Mouse (Mus musculus): ENCODE data around the gene Bclaf1.

Gene Bclaf1

DNA sequence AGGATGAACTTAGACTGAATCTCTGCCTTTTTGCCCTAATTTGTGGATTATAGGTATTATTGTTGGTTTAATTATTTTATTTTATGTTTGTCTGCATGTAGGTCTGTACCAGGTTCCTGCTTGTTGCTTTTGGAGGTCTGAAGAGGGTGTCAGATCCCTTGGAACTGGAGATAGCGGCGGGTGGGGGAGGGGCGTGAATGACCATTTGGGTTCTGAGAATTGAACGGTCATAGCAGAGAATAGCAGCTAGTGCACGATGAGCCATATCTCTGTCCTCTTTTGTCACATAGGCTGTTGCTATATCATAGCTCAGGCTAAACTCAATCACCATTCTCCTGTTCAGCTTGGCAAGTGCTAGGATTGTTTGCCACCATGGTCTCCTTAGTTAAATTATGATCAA lies 5.2 kb downstream of the Bclaf1 start:
- DNase-seq, result no peak

DNA sequence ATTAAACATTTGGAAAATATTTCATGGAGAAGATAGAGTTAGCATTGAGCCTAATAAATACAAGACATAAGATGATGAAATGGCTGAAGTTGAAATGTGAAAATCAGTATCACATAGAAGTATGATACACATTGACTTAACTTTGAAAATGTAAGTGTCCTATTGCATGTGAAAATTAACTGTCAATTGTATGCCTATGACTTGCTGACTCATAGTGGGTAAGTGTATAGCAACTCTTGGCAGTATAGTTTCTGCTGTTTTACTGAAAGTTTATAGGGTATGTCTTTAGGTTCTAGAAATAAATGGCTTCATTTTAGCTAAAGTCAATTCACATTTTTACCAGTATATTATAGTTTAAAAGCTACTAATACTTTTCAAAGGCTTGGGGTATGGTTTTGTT lies 14.0 kb downstream of the Bclaf1 start:
- no peak for DNase-seq

DNA sequence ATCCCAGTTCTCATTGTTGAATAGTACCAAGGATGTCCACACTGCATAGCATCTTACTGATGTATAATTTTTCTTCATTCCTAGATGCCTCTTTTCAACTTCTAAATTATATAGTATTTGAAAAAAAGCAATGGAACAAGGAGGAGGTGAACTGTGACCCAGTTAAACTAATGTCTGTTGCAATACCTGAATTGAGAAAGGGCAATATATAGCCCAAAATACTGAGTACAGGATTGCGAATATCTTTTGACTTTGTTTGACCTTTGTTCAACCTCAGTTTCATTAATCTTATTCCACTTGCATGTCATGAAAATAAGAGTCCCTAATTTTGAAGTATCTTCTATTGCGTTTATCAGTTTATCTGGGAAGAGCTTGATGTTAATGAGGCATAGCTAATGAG lies 19.0 kb downstream of the Bclaf1 start:
- DNase-seq, result no peak

DNA sequence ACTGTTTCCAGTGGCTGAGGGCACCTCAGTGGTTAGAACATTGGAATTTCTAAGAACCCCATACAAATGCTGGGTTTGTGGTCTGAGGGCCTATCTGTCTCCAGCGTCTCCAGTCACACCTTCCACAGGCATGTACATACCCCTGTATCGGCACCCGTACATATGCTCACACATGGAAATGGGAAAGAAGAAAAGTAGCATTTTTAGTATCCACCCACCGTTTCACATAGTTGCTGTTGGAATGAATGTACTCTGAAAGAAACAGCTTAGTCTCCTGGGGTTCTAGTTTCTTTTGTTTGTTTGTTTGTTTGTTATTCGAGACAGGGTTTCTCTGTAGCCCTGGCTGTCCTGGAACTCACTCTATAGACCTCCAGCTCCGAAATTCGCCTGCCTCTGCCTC lies 25.6 kb downstream of the Bclaf1 start:
- no peak for DNase-seq

DNA sequence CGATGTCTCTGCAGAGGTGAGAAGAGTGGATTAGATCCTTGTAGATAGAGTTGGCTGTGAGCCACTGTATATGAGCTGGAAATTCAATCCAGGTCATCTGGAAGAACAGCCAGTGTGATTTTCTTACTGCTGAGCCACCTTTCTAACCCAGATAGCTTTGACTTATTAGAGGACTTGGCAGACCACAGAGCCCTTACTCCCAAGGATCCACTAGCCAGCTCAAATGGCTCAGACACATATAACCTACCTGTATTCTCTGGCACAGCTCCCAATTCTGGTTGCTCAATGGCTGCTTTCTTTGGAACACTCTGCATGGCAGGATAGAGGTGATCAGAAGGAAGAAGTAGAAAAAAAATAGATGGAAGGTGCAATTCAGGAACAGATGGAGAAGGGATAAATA lies 33.5 kb downstream of the Bclaf1 start:
- no peak for DNase-seq

DNA sequence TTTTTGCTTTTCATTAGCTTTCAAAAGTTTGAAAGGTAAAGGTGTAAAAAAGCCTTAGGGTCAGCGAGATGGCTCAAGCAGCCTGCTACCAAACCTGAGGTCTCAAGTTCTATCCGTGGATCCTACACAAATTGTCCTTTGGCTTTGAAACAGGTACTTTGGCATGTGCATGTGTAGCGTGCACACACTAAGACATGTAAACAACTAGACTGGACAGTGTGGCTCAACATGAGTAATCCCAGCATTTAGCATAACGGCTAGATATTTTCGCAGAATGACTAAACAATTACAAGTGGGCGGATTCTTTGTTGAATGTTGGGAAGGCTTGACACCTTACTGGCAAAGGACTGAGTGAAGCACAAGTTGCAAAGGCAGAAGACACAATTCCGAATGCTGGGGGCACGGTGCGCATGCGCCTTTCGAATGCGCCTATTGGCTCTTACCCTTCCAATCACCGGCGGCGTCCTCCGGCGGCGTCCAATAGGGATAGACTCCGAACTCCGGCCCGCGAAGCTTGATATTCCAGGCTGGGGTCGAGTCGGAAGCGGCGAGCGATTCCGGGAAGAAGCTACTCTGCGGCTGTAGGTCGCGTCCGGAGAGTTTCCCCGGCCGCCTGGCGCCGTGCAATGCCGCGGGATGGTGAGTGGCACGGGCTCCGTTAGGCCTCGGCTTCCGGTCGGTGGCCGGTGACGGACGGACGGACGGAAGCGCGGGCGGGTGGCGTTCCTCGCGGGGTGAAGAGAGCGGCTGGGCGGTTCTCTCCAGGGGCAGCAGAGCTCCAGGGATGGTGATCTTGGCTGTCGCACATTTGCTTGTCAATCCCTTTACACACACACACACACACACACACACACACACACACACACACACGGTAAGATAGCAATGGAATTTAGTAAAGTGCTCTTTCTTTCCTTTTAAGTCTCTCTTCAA lies 35.3 kb downstream of the Bclaf1 start, which contains the start of gene Mtfr2:
TSS of gene Mtfr2 (plus strand) at position 486 of the 930 bp plus-strand sequence.
- DNase-seq, result peak; percentile 90

DNA sequence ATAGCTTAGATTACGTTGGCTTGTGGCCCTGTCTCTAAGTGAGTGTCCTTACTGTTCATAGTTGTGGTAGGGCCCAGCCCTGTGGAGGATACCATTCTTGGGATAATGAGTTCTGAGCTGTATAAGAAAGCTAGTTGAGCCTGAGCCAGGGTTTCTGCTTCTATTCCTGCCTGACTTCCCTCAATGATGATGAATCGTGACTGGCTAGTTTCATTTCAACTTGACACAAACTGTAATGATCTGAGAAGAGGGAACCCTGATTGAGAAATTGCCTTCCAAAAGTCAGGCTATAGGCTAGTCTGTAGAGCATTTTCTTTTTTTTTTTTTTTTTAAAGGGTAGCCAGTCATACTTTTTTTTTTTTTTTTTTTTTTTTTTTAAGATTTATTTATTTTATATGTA lies 36.6 kb downstream of the Bclaf1 start:
- no peak for DNase-seq

DNA sequence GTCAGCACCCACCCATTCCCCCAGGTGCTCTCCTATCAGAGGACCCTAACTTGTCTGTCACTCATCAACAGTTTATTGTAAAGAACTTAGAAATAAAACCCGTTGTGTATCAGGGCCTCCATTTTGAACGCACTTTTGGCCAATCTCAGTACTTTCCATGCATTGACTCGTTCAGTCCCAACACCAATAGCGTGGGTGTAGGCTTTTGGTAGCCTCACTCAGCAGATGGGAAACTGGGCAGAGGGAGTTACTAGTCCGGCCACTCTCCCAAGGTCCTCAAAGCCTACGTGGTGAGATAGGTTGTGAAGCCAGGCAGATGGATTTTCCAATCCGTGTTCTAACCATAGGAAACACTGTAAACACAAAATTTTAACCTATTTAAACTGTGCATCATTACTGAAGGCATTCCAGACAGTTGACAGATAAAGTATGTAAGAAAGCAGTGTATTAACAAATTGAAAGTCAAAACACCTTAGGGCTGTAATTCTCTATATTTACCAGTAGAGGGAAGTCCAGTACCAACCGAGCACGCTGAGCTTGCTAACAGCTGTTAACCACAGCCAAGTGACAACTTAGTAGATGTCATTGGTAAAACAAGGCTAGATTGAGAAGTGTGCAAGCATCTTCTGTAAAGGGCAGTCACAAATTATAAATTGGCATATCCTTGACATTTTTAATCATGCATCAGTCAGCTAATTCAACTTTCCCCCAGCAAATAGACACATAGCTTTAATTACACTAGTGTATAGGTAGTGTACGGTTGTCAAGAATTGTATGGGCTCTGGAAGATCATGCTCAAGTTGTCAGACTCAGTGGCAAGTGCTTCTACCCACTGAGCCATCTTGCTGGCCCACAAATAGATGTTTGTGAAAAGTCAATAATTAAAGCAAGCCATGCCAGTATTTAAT lies 49.5 kb downstream of the Bclaf1 start:
- no peak for DNase-seq

DNA sequence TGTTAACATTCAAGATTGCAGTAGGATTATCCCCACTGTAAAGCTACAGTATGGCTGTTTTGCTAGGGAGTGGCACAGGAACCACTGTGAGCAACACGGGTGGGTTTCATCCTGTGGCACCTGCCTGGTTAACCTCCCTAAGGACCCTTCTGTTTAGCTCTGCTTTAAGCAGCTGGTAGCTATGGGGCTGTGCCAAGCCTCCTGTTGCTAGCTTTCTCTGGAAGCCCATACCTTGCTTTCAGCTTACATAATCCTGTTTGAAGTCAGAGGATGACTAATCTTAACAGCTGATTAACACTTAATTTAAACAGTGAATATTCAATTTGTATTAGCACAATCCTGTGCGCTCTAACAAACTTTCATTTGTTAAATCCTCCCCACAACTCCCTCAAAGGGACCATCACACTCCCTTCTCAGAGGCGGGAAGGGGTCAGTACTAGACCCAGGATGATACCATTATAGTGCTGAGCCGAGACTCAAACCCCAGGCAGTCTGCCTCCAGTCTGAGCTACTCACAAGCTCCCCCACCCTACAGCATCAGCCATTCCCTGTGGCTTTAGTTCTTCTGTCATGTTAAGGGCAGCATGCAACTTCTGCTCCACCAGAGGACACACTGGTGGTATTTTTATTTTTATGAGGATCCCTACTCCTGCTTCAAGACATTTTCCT lies 50.3 kb downstream of the Bclaf1 start:
- no peak for DNase-seq

DNA sequence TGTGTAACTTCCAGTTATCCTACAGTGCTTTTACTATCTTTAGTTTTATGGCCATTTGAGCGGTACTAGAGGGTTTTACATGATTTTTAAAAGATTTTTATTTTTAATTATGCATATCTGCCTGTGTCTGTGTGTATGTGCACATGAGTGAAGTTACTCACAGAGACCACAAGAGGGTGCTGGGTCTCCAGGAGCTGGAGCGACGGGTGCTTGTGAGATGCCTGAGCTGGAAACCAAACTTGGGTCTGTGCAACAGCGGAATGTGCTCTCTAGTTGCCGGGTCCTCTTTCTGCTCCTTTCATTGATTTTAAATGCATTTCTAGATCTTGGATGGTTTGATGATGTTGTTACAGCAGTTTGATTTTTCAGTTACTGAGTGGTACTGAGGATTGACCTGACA lies 59.8 kb downstream of the Bclaf1 start:
- no peak for DNase-seq

DNA sequence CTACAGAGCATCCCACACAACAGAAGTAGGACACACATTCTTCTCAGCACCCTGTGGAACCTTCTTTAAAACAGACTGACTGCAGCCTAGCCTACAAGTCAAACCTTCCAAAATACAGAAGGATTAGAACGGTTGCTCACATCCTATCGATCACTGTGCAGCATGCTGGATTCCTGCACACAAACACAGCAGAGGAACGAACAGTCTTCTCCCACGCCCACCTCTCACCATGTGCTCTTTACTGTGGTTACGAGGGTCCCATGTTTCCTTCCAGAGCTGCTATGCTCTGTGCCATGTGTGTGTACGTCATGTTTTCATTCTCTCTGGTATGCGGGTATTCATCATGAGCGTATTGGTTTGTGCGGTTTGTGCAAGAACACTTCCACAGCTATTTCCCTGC lies 65.4 kb downstream of the Bclaf1 start:
- DNase-seq, result no peak

DNA sequence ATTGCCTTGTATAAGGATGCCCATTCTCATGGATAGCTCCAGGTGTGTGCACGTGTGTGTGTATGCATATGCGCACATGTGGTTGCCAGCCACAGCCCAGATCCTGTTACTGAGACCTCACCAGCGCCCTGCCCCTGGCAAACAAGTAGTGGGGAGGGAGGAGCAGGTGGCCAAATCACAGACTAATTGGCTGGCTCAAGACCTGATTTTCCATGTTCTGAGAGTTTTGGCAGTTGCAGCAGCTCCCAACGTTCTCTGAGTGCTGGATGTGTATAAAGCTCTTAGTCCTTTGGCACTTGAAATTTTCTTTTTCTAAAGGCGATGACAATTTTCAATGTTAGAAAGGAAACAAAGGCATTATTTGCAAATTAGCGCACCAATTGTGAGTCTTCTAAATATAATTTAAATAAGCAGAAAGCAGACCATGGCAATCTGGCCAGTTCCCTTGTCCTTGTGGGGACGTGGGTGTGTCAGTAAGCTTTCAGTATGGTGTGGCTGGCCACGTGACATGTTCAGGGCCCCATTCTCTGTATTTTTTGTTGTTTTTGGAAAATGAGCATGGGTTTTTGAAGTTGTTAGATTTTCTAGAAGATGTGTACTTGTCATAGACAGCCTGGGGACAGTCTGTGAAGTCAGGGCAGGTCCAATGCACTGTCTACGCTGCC lies 66.9 kb downstream of the Bclaf1 start:
- DNase-seq, result no peak

DNA sequence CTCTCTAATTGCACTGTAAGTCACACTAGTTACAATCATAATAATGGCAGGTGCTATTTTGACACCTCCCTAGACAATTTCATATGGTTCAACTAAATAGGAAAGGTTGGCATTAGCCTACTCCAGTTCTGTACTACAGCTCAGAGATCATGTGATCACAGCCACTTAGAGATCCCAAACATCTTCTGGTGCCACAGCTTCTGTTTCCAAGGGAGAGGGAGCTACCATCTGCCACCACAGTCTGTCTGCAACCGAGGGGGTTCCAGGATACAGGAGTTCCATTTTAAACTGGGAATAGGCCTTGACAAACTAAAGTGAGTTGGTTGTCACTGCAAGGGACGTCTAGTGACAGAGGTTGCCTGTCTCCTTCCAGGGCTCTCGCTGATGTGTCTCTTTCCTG lies 68.5 kb downstream of the Bclaf1 start:
- no peak for DNase-seq

DNA sequence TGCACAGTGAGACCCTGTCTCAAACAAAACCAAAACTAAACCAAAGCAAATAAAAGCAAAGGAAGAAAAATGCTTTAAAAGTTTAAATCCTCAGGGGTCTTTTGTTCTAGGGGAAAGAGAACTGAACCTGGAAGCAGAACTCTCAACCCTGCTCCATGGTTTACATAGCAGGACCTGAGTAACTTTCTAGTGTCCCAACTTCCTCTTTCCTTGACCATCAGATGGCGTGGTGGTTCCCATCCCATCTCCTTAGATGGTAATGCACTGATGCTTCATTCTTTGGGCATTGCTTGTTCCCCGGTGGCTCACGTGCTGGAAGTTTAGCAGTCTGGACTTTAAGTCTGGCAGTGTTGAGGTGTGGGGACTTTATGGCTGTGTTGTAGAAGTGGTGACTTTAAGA lies 69.1 kb downstream of the Bclaf1 start:
- no peak for DNase-seq

DNA sequence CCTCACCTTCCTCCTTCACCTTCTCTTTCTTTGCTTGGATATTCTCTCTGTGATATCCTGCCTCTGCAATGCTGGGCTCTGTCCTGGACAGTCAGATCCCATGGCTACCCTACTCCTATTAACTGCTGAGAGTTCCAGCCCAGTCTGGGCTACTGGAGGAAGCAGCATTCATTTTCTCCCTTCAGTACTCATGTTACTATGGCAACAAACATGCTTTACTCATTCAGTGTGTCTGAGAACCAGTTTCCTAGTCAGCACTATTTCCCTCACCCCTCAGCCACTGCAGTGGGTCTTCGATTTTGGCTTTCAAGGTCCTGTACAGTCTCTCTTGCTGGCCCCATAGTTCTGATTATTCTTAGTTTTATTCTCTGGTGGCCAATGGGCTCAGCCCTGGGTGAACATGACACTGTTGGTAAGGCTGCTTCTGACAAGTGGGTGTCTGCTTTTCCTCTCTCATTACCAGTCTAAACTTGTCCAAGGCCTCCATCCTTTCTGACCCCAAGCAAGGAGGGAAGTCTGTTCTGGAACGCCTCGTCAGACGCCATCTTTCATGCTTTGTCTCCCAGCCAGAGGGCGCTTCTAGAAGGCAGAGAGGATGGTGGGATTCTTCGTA lies 70.6 kb downstream of the Bclaf1 start:
- no peak for DNase-seq

DNA sequence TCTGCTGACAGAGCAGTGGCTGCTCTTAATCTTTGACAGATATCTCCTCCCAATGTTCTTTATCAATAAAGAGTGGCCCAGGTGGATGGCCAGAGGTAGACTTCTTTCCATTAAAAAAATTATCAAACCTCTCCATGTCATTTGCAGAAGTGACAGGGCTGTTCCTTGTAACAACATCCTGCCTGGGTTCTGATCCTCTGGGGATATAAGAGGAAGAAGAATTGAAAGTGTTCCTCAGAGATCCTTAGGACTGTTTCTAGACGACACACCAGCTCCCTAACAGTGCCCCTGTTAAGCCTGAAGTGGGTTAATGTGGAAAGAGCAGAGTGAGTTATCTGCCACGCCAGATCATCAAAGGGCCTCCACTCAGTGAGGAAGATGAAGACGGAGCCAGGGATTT lies 78.3 kb downstream of the Bclaf1 start:
- no peak for DNase-seq

Data from kidney, adult 11 months (tissue).